Mouse (Mus musculus) forebrain, embryonic 16.5 days (tissue): Measurements from ENCODE around the gene Myo1d. TPM values are rescaled to one million over a fixed set of nuclear protein-coding genes. Genes with fewer than 3 reads are reported as not detected.
A peak's percentile ranks its signal among the peaks of the same experiment; 100 is the strongest.

Experiments
- ATAC-seq: fragments of 200-750 bp; cut with Nextera tagmentation; 2 replicates; pipeline ENCODE4 v1.8.0; 2017; ENCODE audit warnings: mild to moderate bottlenecking, moderate library complexity
- H3K27ac ChIP-seq: fragments of 300-500 bp; sonication (generic); 2 replicates; pipeline ENCODE4 v1.5.1; 2014; ENCODE audit warnings: low read length, control low read depth
- H3K27me3 ChIP-seq: fragments of 300-500 bp; sonication (generic); replicated peaks from 2 replicates; pipeline ENCODE4 v1.6.1; 2014; ENCODE audit warnings: low read length; ENCODE audit not compliant: control insufficient read depth, insufficient read depth
- H3K36me3 ChIP-seq: fragments of 300-500 bp; sonication (generic); 2 replicates; pipeline ENCODE4 v1.6.1; 2014; ENCODE audit not compliant: control insufficient read depth, insufficient read depth
- H3K4me1 ChIP-seq: fragments of 300-500 bp; sonication (generic); replicated peaks from 2 replicates; pipeline ENCODE4 v1.6.1; 2014; ENCODE audit warnings: low read length; ENCODE audit not compliant: control insufficient read depth, insufficient read depth
- H3K4me2 ChIP-seq: fragments of 300-500 bp; sonication (generic); 2 replicates; pipeline ENCODE4 v1.6.1; 2014; ENCODE audit warnings: mild to moderate bottlenecking, low read length, control low read depth
- H3K4me3 ChIP-seq: fragments of 300-500 bp; sonication (generic); replicated peaks from 2 replicates; pipeline ENCODE4 v1.5.1; 2014; ENCODE audit warnings: mild to moderate bottlenecking, low read length, control low read depth
- H3K9ac ChIP-seq: fragments of 300-500 bp; sonication (generic); replicated peaks from 2 replicates; pipeline ENCODE4 v1.6.1; 2014; ENCODE audit warnings: low read depth, low read length, control low read depth
- H3K9me3 ChIP-seq: fragments of 300-500 bp; sonication (generic); 2 replicates; pipeline ENCODE4 v1.6.1; 2016; ENCODE audit warnings: low read length; ENCODE audit not compliant: control insufficient read depth
- WGBS: fragments of 180-500 bp; shearing (Covaris S2); extraction: QIAGEN DNeasy Blood & Tissue Kit; methylation state at CpG from one replicate; pipeline ENCODE4 v1.1.7; 2014; 5-methylcytosine and 5-hydroxymethylcytosine counted together
- polyA plus RNA-seq: library from polyadenylated mRNA; unstranded; fragments of >200 nt; fragmentation: Nextera tagmentation; extraction: Ambion mirVana; gene quantifications from 2 replicates; pipeline ENCODE4 v1.2.1, GENCODE M21; 2015

The Myo1d gene
- polyA plus RNA-seq, 1 experiment from 2014 or later: 2.2 TPM

DNA sequence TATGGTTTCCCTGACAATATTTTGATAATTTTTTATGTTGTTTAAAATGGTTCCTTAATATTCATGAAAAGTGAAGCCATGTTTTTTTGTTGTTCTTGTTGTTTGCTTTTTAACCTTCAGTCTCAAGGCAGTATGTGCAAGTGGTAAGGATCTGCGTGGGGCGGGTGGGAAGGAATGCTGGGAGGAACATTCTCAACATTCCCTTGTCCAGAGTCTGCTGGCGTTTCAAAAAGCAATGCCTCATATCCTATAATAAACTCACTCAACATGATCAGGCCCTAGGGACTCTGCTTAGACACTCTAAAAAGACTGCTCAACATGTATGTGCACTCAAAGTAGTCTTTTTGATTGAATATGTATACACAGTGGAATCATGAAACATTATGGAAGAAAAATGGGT lies 97.1 kb downstream of the Myo1d start:
- 87% methylated on average over 3 of the region's 3 CpGs for WGBS
- ATAC-seq: no peak
- Histone ChIP-seq H3K27ac (no peak overlapping the region), H3K27me3 (no peaks in the 10 kb centered on the region), H3K36me3 (no peaks in the 10 kb centered on the region), H3K4me3 (no peak overlapping the region), H3K4me1 (no peaks in the 10 kb centered on the region), H3K4me2 (no peak overlapping the region), H3K9me3 (no peaks in the 10 kb centered on the region), H3K9ac (no peak overlapping the region)

DNA sequence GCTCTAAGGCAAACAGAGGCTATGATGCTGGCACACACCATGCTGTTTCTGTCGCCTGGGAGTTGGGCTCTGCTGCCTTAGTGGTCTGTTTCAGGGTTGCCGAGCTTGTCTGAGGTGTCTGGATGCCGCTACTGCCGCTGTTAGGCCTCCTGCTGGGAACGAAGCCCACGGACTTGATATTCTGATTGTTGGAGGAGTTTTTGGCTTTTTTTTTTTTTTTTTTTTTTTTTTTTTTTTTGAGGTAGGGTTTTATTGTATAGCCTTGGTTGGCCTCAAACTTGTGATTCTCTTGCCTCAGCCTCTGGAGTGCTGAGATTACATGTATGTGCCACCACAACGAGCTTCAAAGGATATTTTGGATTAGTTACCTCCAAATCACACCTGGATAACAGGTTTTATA lies 106.8 kb downstream of the Myo1d start:
- WGBS: 37% methylated on average over 7 of the region's 7 CpGs
- no peaks in the 10 kb centered on the region for H3K9me3 ChIP-seq
- no peak overlapping the region for H3K27ac ChIP-seq
- H3K36me3 ChIP-seq: no peaks in the 10 kb centered on the region
- ATAC-seq: no peak
- H3K4me2 ChIP-seq: no peak overlapping the region
- H3K4me1 ChIP-seq: peaks cover 9% of the 10 kb centered on the region
- H3K9ac ChIP-seq: no peak overlapping the region
- no peak overlapping the region for H3K4me3 ChIP-seq
- H3K27me3 ChIP-seq: no peaks in the 10 kb centered on the region

DNA sequence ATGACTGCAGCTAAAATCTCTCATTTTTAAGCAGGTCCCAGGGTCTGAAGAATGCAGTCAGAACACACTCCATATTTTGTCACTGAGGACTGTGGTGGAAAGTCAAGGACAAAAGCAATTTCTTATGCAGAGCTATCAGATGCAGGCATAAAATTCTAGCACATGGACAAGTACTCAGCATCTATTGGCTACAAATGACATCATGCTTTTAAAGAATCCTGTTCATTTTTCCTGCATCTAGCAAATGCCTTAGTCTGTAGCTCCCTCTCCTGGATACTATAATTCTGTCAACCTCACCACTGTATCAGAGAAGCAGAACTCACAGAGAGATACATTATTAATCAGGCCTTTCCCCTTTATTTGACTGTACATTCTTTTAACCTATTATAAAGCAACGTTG lies 109.4 kb downstream of the Myo1d start:
- H3K4me2 ChIP-seq: no peak overlapping the region
- H3K9ac ChIP-seq: no peak overlapping the region; the same call in 1 of the 2 replicates
- H3K27ac ChIP-seq: peak overlapping the region; percentile 52
- H3K4me3 ChIP-seq: no peak overlapping the region
- 32% methylated on average over 1 of the region's 1 CpGs for WGBS
- no peaks in the 10 kb centered on the region for H3K27me3 ChIP-seq
- no peaks in the 10 kb centered on the region for H3K9me3 ChIP-seq
- no peaks in the 10 kb centered on the region for H3K36me3 ChIP-seq
- ATAC-seq: peak; percentile 96
- peaks cover 9% of the 10 kb centered on the region for H3K4me1 ChIP-seq

DNA sequence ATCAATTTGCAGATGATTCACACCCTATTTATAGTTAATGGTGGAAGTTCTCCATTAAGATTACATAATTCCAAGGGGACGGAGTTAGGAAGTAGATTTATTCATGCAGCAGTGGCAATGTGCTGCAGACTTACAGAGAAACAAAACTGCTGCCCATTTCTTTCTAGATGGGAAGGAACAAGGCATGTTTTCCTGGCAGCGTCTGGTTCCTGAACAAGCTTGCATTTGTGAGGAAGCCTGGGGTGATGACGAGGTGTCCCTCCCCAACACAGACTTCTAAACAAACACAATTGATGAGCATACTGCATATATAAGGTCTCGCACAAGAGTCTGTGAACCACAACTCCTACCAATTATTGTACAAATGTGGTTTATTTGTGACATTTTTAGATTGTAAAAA lies 109.9 kb downstream of the Myo1d start:
- Histone ChIP-seq H3K4me2 (no peak overlapping the region), H3K27me3 (no peaks in the 10 kb centered on the region), H3K4me3 (no peak overlapping the region), H3K4me1 (peaks cover 9% of the 10 kb centered on the region), H3K9me3 (no peaks in the 10 kb centered on the region), H3K9ac (peak overlapping the region; percentile 9; the same call in 1 of the 2 replicates), H3K36me3 (no peaks in the 10 kb centered on the region), H3K27ac (peak overlapping the region; percentile 52)
- peak; percentile 24; the same call in 1 of the 2 replicates for ATAC-seq
- 40% methylated on average over 4 of the region's 4 CpGs for WGBS

DNA sequence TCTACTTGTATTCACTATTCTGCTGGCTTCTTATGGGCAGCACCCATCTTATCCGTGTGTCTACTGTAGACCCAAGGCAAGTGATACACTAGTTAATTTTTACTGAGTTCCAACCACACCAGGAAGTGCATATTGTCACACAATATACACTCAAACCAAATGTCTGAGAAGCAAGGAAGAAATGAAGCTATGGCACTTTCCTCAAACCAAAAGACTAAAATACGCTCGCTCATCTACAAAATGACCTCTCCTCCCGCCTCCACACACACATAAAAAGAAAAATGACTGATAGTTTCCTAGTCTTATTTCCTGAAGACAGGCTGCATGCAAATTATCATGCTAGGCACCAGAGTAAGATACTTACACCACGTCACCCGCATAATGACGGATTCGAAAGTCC lies 113.6 kb downstream of the Myo1d start:
- peaks cover 9% of the 10 kb centered on the region for H3K4me1 ChIP-seq
- 90% methylated on average over 8 of the region's 8 CpGs for WGBS

DNA sequence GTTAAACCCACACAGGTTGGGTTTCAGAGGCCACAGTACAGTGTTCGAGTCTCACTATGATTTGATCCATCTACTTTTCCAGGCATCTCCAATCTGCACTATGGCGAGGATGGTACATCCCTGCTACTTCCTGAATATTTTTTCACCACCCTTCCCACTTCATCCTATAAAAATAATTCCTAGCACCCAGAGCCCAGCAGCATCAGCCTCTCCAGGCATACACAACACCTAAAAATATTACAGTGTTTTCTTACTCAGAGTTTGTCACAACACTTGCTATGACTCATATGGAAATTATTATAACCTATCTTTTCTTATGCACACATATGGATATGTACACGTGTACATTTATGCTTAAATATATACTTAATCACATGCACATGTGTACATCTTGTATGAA lies 115.6 kb downstream of the Myo1d start:
- no peak overlapping the region for H3K4me3 ChIP-seq
- WGBS: 89% methylated on average over 3 of the region's 3 CpGs

More for the DNA sequence above, 113.6 kb downstream of the Myo1d start:
- H3K27ac ChIP-seq: no peak overlapping the region
- ATAC-seq: no peak
- no peaks in the 10 kb centered on the region for H3K36me3 ChIP-seq
- H3K9me3 ChIP-seq: no peaks in the 10 kb centered on the region
- no peak overlapping the region for H3K4me2 ChIP-seq
- H3K4me3 ChIP-seq: no peak overlapping the region
- H3K9ac ChIP-seq: no peak overlapping the region
- no peaks in the 10 kb centered on the region for H3K27me3 ChIP-seq

DNA sequence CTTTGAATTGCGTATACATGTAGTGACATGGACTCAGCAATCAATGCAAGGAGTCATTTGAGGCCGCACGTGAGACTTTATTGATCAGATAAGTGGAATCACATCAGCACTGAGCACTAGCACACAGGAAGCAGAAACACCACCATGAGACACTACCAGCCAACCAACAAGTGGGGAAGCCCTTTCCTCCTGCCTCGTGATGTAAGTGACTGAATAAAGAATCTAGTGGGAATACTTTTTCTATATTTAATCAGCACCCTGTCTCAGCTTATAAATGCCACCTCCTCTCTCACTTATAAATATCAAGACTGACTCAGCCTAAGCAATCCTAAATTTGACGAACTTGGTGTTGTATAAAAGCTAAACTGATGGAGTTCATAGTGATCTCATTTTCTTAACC lies 134.7 kb downstream of the Myo1d start:
- Histone ChIP-seq H3K27ac (no peak overlapping the region), H3K27me3 (no peaks in the 10 kb centered on the region), H3K9me3 (no peaks in the 10 kb centered on the region), H3K4me2 (no peak overlapping the region), H3K36me3 (no peaks in the 10 kb centered on the region), H3K4me3 (no peak overlapping the region), H3K9ac (no peak overlapping the region), H3K4me1 (no peaks in the 10 kb centered on the region)
- 87% methylated on average over 5 of the region's 5 CpGs for WGBS
- no peak for ATAC-seq

More for the DNA sequence above, 115.6 kb downstream of the Myo1d start:
- H3K9me3 ChIP-seq: no peaks in the 10 kb centered on the region
- no peak overlapping the region for H3K4me2 ChIP-seq
- no peak for ATAC-seq
- H3K9ac ChIP-seq: no peak overlapping the region
- no peaks in the 10 kb centered on the region for H3K36me3 ChIP-seq
- no peaks in the 10 kb centered on the region for H3K4me1 ChIP-seq
- no peak overlapping the region for H3K27ac ChIP-seq
- H3K27me3 ChIP-seq: no peaks in the 10 kb centered on the region

DNA sequence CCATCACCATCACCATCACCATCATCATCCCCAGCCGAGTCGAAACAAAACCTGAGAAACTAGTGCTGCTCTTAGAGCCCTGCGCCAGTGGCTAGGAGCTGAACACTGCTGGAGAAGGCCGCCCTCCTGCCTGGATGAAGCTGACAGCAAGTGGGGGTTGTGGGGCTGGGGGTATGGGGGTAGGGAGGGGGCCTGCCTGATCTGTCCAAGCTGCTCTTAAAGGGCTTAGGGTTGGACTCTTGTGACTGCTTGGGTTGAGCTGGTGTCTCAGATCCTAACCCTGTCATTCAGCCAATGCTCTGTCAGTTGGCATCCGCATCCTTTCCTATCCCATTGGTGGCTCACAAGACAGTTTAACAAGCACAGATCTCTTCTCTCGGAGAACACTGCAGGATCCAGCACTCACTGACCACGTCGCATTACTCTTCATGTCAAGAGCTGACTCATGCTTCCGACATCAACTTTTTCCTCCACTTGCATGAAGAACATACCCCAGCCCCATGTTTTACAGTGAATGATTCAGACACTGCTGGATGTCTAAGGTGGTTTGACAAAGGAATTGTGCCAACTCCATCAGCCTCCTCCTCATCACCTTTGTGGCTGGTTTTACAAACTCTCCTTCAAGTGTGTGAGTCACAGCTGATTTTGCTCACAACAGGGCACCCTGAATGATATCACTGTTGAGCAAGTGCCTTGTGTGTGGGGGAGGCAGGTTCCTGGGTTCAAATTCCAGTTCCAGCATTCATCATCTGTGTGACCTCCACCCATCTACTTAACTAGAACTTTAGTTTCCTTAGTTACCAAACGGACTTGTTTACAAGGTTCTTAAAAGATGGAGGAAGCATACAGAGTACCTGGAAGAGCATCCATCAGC lies 150.6 kb downstream of the Myo1d start:
- no peak overlapping the region for H3K4me3 ChIP-seq
- H3K9me3 ChIP-seq: no peaks in the 10 kb centered on the region
- H3K27ac ChIP-seq: no peak overlapping the region
- H3K27me3 ChIP-seq: no peaks in the 10 kb centered on the region
- H3K9ac ChIP-seq: no peak overlapping the region
- no peak for ATAC-seq
- WGBS: 89% methylated on average over 10 of the region's 10 CpGs
- H3K36me3 ChIP-seq: no peaks in the 10 kb centered on the region
- no peak overlapping the region for H3K4me2 ChIP-seq
- H3K4me1 ChIP-seq: no peaks in the 10 kb centered on the region

DNA sequence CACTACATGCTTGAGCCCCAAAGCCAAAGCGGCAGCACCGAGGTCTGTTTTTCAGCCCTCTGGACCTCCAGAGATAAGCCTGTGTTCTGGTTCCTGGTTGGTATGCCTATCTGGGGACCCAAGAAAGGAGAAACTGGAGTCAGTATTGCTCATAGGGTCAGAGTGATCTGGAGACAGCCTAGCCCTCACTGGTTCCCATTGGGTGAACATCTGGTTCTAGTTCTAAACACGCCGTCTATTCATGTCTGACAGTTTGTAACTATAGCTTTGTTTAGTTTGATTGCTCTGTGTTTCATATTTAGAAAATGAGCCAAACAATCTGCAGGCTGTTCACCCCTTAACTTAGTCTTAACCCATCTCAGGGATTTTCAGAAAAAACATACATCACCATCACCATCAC lies 151.2 kb downstream of the Myo1d start:
- Histone ChIP-seq H3K4me2 (no peak overlapping the region), H3K27ac (no peak overlapping the region), H3K36me3 (no peaks in the 10 kb centered on the region), H3K4me3 (no peak overlapping the region), H3K9me3 (no peaks in the 10 kb centered on the region), H3K9ac (no peak overlapping the region), H3K27me3 (no peaks in the 10 kb centered on the region), H3K4me1 (0 out of 2 replicates have a peak, but pooled peaks cover 2% of the 10 kb centered on the region)
- ATAC-seq: no peak
- WGBS: 91% methylated on average over 4 of the region's 4 CpGs
